Mouse (Mus musculus) embryonic facial prominence, embryonic 11.5 days (tissue): ENCODE data around the gene Rpl11. TPM values are rescaled to one million over a fixed set of nuclear protein-coding genes. Genes with fewer than 3 reads are reported as not detected.
A peak's percentile ranks its signal among the peaks of the same experiment; 100 is the strongest.

Experiments used
- ATAC-seq: fragments of 200-750 bp; cut with Nextera tagmentation; replicated peaks from 2 replicates; pipeline ENCODE4 v1.8.0; 2017; ENCODE audit warnings: low read depth; ENCODE audit not compliant: insufficient number of reproducible peaks, low FRiP score, low TSS enrichment
- DNase-seq: peaks from one replicate; pipeline ENCODE4 v3.0.0-alpha.2; 2015; ENCODE audit warnings: low spot score
- H3K27ac ChIP-seq: fragments of 300-500 bp; sonication (generic); replicated peaks from 2 replicates; pipeline ENCODE4 v1.5.1; 2014; ENCODE audit warnings: mild to moderate bottlenecking, low read depth, low read length, control low read depth
- H3K27me3 ChIP-seq: fragments of 300-500 bp; sonication (generic); 2 replicates; pipeline ENCODE4 v1.6.1; 2014; ENCODE audit warnings: mild to moderate bottlenecking, low read length, moderate library complexity, mixed read lengths; ENCODE audit not compliant: control insufficient read depth, insufficient read depth
- H3K36me3 ChIP-seq: fragments of 300-500 bp; sonication (generic); replicated peaks from 2 replicates; pipeline ENCODE4 v1.6.1; 2014; ENCODE audit warnings: low read depth, mild to moderate bottlenecking, low read length, moderate library complexity, mixed read lengths; ENCODE audit not compliant: control insufficient read depth, insufficient read depth
- H3K4me1 ChIP-seq: fragments of 300-500 bp; sonication (generic); 2 replicates; pipeline ENCODE4 v1.6.1; 2014; ENCODE audit warnings: low read length, mixed read lengths; ENCODE audit not compliant: control insufficient read depth, insufficient read depth
- H3K4me2 ChIP-seq: fragments of 300-500 bp; sonication (generic); 2 replicates; pipeline ENCODE4 v1.6.1; 2014; ENCODE audit warnings: low read depth, mild to moderate bottlenecking, control low read depth, low read length, moderate library complexity
- H3K4me3 ChIP-seq: fragments of 300-500 bp; sonication (generic); 2 replicates; pipeline ENCODE4 v1.5.1; 2014; ENCODE audit warnings: low read depth, low read length, control low read depth
- H3K9ac ChIP-seq: fragments of 300-500 bp; sonication (generic); replicated peaks from 2 replicates; pipeline ENCODE4 v1.6.1; 2014; ENCODE audit warnings: mild to moderate bottlenecking, control low read depth, low read length
- H3K9me3 ChIP-seq: fragments of 300-500 bp; sonication (generic); replicated peaks from 2 replicates; pipeline ENCODE4 v1.6.1; 2016; ENCODE audit warnings: mild to moderate bottlenecking, low read length, inconsistent platforms, mixed read lengths; ENCODE audit not compliant: control insufficient read depth
- WGBS: fragments of 180-500 bp; shearing (Covaris S2); extraction: QIAGEN DNeasy Blood & Tissue Kit; methylation state at CpG from one replicate; pipeline ENCODE4 v1.1.7; 2014; 5-methylcytosine and 5-hydroxymethylcytosine counted together
- polyA plus RNA-seq: library from polyadenylated mRNA; unstranded; fragments of >200 nt; fragmentation: Nextera tagmentation; extraction: Ambion mirVana; gene quantifications from 2 replicates; pipeline ENCODE4 v1.2.1, GENCODE M21; 2014

Rpl11 gene
- polyA plus RNA-seq, 1 experiment from 2014 or later, result 410 TPM

GRCm38 (mm10) chr4:136030968-136031909 is 22.0 kb downstream of the Rpl11 start:
- no peak for DNase-seq
- Histone ChIP-seq H3K36me3 (no peaks in the 10 kb centered on the region), H3K4me3 (no peak overlapping the region), H3K9me3 (no peaks in the 10 kb centered on the region), H3K4me2 (no peak overlapping the region), H3K4me1 (0 out of 2 replicates have a peak, but pooled peaks cover 2% of the 10 kb centered on the region), H3K27ac (no peak overlapping the region), H3K27me3 (no peaks in the 10 kb centered on the region), H3K9ac (0 out of 2 replicates have a peak overlapping the region, but pooled peaks have one; percentile 5)
- no peak for ATAC-seq
- 8% methylated on average over 8 of the region's 8 CpGs for WGBS

DNA sequence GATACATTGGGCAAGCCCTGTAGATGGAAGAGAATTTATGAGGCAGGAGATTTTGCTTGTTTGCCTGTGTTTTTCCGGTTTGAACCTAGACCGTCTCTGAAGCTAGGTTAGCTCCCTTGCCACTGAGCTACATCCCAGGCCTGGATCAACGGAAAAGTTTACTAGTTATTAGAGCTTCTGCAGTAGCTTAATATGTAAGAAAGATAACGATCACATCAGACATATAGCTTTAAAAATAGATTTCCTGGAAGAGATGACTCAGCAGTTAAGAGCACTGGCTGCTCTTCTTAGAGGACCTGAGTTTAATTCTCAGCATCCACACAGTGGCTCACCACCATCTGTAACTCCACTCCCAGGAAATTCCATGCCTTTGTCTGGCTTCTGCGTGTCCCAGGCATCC is 24.5 kb downstream of the Rpl11 start:
- Histone ChIP-seq H3K4me2 (no peak overlapping the region), H3K9me3 (no peaks in the 10 kb centered on the region), H3K4me3 (no peak overlapping the region), H3K36me3 (no peaks in the 10 kb centered on the region), H3K4me1 (0 out of 2 replicates have a peak, but pooled peaks cover 2% of the 10 kb centered on the region), H3K27ac (no peak overlapping the region), H3K27me3 (no peaks in the 10 kb centered on the region), H3K9ac (no peak overlapping the region)
- ATAC-seq, result no peak
- no peak for DNase-seq
- 88% methylated on average over 5 of the region's 5 CpGs for WGBS

- 81% methylated on average over 19 of the region's 19 CpGs for WGBS
- Histone ChIP-seq H3K36me3 (no peaks in the 10 kb centered on the region), H3K9ac (no peak overlapping the region), H3K27ac (no peak overlapping the region), H3K9me3 (no peaks in the 10 kb centered on the region), H3K4me1 (0 out of 2 replicates have a peak, but pooled peaks cover 2% of the 10 kb centered on the region), H3K4me2 (no peak overlapping the region), H3K4me3 (no peak overlapping the region), H3K27me3 (no peaks in the 10 kb centered on the region)
- no peak for ATAC-seq
- no peak for DNase-seq
Observed at GRCm38 (mm10) chr4:136028132-136028564, 25.1 kb downstream of the Rpl11 start.

GRCm38 (mm10) chr4:136027416-136028131 is 25.7 kb downstream of the Rpl11 start:
- Histone ChIP-seq H3K27me3 (no peaks in the 10 kb centered on the region), H3K9ac (no peak overlapping the region), H3K9me3 (no peaks in the 10 kb centered on the region), H3K4me2 (no peak overlapping the region), H3K36me3 (no peaks in the 10 kb centered on the region), H3K27ac (no peak overlapping the region), H3K4me3 (no peak overlapping the region), H3K4me1 (0 out of 2 replicates have a peak, but pooled peaks cover 2% of the 10 kb centered on the region)
- ATAC-seq, result no peak; the same call in 1 of the 2 replicates
- no peak for DNase-seq
- 60% methylated on average over 8 of the region's 8 CpGs for WGBS

DNA sequence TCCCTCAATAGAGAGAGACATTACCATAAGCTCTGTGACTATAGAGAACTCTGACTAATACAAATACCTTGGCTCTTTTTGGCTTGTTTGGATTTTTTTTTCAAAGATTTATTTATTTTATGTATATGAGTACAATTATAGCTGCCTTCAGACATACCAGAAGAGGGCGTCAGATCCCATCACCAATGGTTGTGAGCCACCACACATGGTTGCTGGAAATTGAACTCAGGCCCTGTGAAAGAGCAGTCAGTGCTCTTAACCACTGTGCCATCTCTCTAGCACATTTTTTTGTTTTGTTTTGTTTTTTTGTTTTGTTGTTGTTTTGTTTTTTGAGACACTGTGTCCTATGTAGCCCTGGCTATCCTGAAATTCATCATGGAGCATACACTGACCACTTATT is 27.9 kb downstream of the Rpl11 start:
- DNase-seq (no peak), ATAC-seq (no peak)
- Histone ChIP-seq H3K4me2 (no peak overlapping the region), H3K4me3 (no peak overlapping the region), H3K36me3 (no peaks in the 10 kb centered on the region), H3K27ac (no peak overlapping the region), H3K9me3 (no peaks in the 10 kb centered on the region), H3K4me1 (peaks cover 3% of the 10 kb centered on the region; the same call in 1 of the 2 replicates), H3K27me3 (no peaks in the 10 kb centered on the region), H3K9ac (no peak overlapping the region)
- WGBS, result 69% methylated on average over 1 of the region's 1 CpGs

DNA sequence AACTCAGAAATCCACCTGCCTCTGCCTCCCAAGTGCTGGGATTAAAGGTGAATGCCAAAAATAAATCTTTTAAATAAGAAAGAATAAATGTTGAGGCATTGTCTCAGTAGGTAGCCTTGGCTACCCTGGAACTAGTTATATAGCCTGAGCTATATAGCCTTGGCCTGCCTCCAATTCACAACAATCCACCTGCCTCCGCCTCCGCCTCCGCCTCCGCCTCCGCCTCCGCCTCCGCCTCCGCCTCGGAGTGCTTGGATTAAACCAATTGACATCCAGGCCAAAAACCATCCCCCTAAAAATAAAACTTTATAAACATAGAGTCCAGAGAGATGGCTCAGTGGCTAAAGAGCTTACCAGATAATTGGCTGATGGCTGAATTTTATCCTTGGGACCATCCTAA is 30.3 kb downstream of the Rpl11 start:
- Histone ChIP-seq H3K4me3 (no peak overlapping the region), H3K9ac (no peak overlapping the region), H3K27ac (no peak overlapping the region), H3K36me3 (no peaks in the 10 kb centered on the region), H3K9me3 (no peaks in the 10 kb centered on the region), H3K4me2 (no peak overlapping the region), H3K4me1 (peaks cover 3% of the 10 kb centered on the region; the same call in 1 of the 2 replicates), H3K27me3 (no peaks in the 10 kb centered on the region)
- no peak for ATAC-seq
- DNase-seq, result no peak
- WGBS, result 99% methylated on average over 9 of the region's 9 CpGs

GRCm38 (mm10) chr4:136021549-136022047 is 31.6 kb downstream of the Rpl11 start, which contains the start of gene Eloa:
Gene Eloa (minus strand): TSS chr4:136021763.
- Histone ChIP-seq H3K27ac (peak within 1 kb of the TSS; percentile 43; the same call in 1 of the 2 replicates), H3K36me3 (no peaks in the 10 kb centered on the region), H3K4me1 (peaks cover 3% of the 10 kb centered on the region; the same call in 1 of the 2 replicates), H3K27me3 (no peaks in the 10 kb centered on the region), H3K9ac (peak within 1 kb of the TSS; percentile 95), H3K9me3 (no peaks in the 10 kb centered on the region), H3K4me3 (peak within 1 kb of the TSS; percentile 95), H3K4me2 (peak within 1 kb of the TSS; percentile 86)
- DNase-seq, result peak; percentile 100
- peak; percentile 97 for ATAC-seq
- WGBS, result under 1% methylated on average over 34 of the region's 48 CpGs
